Mouse (Mus musculus) gastrocnemius, adult 18-20 months (tissue): ENCODE results near the gene Zdhhc11. TPM values are rescaled to one million over a fixed set of nuclear protein-coding genes. Genes with fewer than 3 reads are reported as not detected.

Source experiments
- microRNA-seq: library from miRNA; unstranded; fragments of <30 nt; microRNA quantifications from one replicate; pipeline ENCODE4 v1.2.0, GENCODE M21; 2021
- total RNA-seq, 2 experiments: library from RNA; stranded (reverse); gene quantifications; 2 replicates each; pipeline ENCODE4 v1.2.3; 2021

Gene Zdhhc11
- total RNA-seq, 2 experiments from 2014 or later: not detected

Small RNA genes lying within 50 kb of the gene (microRNA-seq; reads per million reads assigned to microRNA genes)
- gene Gm25197: not detected

Other genes starting within 250 kb of the Zdhhc11 start
- gene Slc12a7, start 230.8 kb upstream of the Zdhhc11 start, total RNA-seq: 1 to 10 TPM; 3.6 to 5.1 TPM
- gene Nkd2, start 116.2 kb upstream of the Zdhhc11 start, total RNA-seq: 1 to 10 TPM in 1 of 2 experiments, under 1 TPM in 1; 0.80 to 1.1 TPM
- gene Trip13, start 26.1 kb upstream of the Zdhhc11 start, total RNA-seq: under 1 TPM; 0.27 to 0.28 TPM
- 1 to 10 TPM; 8.8 to 9.4 TPM for gene Brd9, start 26.0 kb upstream of the Zdhhc11 start, total RNA-seq
- gene Tppp, start 45.6 kb downstream of the Zdhhc11 start, total RNA-seq: 1 to 10 TPM; 6.2 to 6.4 TPM
- gene Cep72, start 98.4 kb downstream of the Zdhhc11 start, total RNA-seq: under 1 TPM; 0.07 to 0.27 TPM
- under 1 TPM; 0.17 to 0.30 TPM for gene Slc9a3, start 157.6 kb downstream of the Zdhhc11 start, total RNA-seq
- gene Exoc3, start 244.9 kb downstream of the Zdhhc11 start, total RNA-seq: 10 to 100 TPM; 31.3 to 34.7 TPM